Mouse (Mus musculus) gastrocnemius, postnatal 25 days (tissue): ENCODE results near the gene Emx1. TPM values are rescaled to one million over a fixed set of nuclear protein-coding genes. Genes with fewer than 3 reads are reported as not detected.

Experiments used
- DNase-seq: peaks from one replicate; pipeline ENCODE4 v3.0.0; 2022
- total RNA-seq, 2 experiments: library from RNA; stranded (reverse); gene quantifications; 1 replicate in 1 of 2; 2 replicates in 1 of 2; pipeline ENCODE4 v1.2.3; 2021

Gene Emx1
- total RNA-seq, 2 experiments from 2014 or later = not detected

DNA sequence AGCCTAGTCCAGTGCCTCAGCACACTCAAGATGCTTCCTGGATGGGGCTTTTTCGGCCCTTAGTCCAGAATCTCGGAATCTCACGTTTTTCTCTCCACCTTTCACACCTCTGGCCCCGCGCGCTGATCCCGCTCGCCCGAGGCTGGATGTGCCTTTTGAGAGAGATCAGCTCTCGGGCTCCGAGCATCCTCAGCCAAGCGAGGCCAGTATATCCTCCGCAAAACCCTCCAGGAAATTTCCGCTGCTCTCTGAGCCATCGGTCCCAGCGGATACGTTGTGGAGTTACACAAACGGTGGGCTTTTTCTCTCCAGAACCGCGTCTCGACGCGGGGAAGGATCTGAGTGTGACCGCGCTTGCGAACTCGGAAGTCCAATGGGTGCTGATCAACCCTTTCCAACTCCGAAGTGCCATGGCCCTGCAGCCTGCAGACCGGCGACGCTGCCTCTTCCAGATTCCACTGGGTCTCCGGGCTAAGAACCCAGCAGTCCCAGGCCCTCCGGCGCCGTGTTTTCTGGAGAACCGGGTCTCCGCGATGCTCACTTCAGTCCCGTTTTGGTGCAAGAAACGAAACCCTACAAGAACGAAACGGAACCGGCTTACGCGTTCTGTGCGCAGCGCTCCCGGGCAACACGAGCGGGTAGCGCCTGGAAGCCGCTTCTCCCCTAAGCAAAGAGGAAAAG lies 2.8 kb downstream of the Emx1 start:
- DNase-seq = no peak

DNA sequence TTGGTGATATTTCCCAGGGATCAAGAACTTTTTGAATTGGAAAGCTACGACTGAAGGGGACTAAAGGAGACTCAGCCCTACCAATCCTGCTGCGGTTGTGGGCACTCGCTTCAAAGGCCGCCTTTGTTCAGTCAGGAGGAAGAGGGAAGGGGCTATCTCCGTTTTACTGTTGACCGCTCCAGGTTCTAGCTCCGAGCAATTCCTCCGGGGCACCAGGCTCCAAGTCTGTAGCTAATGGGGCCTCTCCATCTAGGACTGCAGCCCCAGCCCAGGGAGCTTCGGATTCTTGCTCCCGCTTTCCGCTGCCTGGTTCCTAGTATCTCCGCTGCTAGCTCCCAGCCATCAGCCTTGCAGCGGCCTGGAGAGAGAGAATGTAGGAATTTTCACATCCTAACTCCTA lies 3.4 kb downstream of the Emx1 start:
- DNase-seq = no peak

DNA sequence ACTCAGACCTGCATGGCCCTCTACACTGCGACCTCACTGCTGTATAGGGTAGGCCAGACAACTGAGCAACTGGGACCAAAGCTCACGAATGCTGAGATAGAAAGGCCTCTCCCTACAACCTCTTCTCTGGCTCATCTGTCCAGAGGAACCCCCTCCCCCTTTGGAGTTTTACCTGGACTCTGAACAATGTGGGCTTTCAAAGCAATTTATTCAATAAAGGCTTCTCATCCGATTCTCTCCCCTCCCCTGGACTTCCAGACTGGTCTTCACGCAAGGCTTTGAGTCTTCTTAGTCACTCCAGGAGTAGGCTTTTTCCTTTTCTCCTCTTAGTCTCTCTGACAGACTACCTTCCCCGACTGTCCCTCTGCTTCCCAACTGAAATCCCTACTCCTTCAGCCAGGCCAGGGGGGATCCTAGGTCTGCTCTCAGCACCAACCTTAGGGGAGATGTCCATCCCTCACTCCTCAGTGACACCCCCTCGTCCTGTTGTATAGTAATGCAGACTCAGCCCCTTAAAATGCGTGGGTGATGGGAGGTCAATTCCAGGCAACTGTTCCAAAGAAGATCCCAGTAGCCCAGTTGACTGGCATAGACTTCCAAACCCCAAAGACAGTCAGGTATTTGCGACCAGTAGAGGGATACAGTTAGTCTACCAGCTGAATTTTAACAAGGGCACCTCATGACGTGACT lies 4.7 kb downstream of the Emx1 start:
- DNase-seq = no peak

DNA sequence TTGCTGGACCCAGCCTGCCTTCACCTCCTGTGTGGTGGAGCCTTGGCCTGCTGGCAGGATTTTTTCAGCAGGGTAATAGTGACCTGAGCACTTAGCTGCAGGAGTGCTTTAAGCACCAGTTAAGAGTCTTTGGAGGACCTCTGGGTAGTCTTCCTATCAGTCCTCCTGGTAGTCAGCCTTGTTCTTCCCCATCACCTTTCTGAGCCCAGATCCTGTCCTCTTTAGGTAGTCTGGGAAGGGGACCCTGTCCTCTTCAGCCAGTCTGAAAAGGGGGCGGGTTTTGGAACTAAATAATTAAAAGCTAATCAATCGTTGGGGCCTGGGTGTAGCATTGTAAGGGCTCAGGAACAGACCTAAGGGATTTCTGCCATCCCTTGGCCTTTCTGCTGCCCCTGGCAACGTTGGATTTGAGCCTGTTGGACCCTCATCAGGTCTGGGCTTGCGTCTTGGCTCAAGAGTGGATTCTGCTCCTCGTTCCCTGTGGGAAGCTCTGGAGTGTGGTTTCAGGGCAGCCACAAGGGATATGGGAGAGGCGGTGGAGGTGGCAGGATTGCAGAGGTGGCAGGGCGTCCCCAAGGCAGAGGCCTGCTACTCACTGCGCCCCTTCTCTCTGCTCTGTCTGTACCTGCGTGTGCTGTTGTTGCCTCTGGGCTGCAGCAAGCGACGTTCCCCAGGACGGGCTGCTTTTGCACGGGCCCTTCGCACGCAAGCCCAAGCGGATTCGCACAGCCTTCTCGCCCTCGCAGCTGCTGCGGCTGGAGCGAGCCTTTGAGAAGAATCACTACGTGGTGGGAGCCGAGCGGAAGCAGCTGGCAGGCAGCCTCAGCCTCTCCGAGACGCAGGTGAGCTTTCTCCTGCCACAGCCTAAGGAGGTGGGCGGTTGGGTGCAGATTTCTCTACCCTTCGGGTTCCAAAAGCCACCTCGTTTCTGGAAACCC lies 6.4 kb downstream of the Emx1 start:
- no peak for DNase-seq

DNA sequence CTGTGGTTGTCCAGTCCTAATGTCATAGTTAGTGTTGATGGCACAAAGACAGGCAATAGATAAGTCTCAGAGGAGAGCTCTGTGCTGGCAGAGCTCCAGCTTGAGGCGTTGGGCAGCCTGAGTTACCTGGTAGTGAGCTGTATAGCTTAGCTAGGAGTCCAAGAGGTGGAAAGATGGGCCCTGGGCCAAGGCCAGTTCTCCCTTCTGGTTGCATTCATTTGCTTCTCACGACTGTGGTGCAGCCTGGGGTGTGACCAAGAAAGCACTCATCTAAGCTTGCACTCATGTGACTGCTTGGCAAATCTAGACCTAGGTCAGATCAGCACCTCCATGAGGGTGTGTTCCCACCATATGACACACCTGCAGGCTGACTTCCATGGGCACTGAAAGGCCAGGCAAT lies 10.7 kb downstream of the Emx1 start:
- no peak for DNase-seq

DNA sequence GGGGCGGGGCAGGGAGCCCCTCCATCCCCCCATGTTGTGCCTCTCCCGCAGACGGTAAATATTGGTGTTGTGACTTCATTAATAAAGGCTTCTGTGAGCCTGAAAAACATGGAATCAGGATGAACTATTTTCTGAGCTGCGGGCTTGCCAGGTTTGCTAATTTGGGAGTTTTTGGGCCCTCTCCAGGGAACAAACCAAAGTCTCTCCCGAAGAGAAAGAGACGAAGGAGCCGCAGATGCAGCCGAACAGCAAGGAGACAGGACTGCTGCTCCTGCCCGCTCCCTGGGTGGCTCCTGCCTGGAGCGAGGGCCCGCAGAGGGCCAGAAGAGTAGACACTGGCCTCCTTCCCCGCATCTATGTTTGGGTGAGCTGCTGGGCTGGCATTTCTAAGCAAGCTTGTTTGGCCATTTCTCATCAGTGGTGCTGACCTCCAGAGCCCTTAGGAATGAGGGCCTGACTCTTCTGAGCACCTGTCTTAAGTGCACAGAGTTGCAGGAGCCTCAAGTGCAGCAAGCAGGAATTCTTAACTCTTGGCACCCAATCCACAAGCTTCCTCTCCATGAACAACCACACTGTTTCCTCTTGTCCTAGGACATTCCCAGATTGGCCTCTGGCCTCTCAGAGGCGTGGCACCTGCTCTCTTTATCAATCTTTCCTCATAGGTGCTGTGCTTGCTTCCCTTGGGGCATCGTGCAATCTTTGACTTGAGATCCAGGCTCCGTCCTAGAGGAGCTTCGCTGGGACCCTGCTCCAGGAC lies 19.1 kb downstream of the Emx1 start:
- DNase-seq = no peak

DNA sequence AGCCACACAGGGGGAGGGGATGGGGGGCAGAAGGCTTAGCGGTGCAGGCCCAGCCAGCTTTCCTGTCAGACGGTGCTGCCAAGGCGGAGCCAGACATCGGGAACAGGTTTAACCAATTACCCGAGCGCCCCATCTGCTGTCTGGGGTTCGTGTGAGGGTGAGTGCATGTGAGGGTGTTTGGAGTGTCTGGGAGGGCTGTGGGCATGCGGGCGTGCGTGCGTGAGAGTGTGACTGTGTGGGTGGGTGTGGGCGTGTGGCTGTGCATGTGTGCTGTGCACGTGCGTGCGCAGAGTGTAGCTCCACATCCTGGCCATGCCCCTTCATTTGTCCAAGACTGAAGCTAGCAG lies 19.7 kb downstream of the Emx1 start:
- DNase-seq = no peak

DNA sequence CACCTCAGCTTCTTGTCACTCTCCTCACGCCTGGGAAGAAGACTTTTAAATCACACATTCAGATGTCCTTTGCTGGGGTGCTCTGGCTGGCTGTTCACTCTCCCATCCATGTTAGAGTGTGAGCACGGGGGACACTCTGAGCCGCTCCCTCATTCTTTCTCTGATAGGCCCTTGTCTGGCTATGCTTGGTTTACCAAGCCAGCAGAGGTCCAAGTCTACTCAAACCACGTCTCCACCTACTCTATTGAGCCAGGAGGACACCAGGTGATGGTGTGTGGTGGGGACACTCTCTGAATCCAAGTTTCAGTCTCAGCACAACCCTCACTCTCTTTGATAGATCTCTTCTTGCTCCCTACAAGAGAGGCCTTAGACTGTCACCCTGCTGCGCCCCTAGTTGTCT lies 20.1 kb downstream of the Emx1 start:
- DNase-seq = no peak

DNA sequence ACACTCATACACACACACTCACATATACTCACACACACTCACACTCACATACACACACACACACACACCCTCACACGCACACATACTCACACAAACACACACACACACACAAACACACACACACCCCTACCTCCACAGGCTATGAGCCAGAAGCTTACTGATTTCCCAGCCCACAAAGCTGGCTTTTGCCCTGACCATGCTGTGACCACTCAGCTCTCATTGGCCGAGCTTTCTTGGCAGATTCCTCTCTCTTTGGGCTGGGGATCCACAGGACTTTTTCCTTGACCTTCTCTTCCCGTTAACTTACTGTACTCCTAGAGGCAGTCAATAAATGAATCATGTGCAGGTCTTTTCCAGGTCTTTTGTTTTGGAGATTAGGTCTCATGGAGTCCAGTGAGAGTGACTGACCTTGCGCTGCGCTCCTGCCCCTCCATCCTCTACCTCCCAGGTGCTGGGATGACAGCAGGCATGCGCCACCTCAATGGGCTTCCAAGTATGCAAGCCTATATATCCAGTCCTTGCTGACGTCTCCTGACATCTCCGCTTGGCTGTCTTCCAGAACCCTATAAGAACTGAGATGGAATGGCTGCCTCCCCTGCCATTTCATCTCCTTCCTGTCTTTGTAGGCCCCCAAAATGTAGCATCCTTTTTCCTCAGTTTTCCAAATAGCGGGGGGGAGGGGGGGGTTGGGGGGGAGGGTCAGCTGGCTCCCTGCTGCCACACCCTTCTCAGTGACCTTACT lies 22.2 kb downstream of the Emx1 start:
- DNase-seq = no peak

DNA sequence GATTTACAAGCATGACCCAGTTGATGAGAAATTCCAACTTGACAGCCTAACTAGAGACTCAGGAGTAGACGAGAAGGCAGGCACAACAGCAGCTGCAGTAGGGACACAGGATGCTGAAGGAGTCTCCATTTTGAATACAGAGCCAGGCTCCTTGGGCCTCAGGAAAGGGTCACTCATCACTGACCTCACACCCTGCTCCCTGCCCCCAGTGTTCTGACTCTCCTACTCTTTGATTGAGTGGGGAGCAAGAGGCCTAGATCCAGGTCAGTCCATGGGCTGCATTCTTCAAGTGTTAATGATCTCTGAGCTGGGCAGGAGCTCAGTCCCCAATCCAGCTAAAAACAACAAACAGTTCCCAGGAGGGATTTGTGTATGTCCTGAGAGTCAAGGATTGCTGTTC lies 23.4 kb downstream of the Emx1 start:
- no peak for DNase-seq

DNA sequence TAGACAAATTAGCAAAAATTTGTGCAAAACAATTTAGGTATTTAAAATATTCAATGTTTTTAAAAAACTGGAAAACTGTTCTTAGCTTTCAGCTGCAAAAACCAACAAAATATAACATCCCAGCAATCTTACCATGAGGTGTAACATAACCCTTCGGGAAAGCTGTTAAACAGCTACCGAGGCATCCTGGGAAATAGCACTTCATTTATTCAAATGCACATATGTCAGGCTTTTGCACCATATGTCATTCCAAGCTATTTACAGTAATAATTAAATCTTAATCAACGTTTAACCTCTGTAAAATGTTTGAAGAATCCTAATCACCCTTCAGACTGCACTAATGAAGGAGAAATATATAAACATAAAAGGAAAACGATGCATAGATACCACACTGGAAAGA lies 31.0 kb downstream of the Emx1 start:
- no peak for DNase-seq

DNA sequence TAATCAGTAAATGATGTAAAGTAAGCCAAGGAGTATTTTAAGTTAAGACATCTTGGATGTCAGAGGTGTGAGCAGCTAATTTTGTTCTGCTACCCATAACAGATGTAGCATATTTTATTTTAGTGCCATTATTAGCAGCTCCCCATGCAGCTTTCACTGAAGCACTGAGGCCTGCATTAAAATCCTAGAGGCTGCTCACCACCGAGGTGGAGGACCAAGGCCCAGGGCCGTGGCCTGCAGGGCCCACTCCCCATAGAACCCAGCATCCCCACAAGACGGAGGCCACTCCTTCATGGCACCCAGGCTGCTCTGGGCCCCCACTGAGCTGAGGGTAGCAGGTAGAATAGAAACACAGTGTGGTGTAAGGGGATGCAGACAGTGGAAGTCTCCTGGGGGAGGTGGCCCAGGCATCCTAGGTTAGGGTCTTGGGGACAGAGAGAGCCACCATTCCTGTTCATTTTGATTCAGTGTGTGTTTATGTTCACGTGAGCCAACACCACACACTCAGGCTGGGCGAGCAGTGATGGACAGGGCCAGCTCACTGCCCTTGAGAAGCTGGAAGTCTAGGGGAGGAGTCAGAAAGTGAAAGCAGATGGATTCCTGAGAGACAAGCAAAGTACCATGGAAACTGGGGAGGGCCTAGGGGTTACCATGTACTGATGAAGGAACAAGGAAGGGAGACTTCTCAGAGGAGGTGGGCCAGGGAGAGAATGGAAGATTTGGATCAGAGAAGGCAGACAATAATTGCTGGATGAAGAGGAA lies 31.6 kb downstream of the Emx1 start:
- DNase-seq = no peak

DNA sequence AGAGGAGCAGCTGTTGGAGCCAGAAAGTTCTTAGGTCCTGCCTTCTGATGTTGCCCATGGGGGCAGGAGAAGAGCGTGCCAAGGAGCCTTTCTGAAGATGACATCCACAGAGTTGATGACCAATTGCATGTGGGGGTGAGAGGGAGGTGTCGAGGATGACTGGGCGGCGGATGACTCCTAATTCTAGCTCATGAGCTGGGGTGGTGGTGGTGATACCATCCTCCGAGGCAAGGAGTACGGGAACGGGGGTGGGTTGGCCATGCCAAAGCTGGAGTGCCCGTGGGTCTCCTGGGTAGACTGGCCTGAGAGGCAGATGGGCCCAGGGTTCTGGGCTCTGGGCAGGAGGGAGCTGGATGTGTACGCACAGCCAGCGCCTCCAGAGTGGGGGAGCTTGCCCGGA lies 32.5 kb downstream of the Emx1 start:
- no peak for DNase-seq

DNA sequence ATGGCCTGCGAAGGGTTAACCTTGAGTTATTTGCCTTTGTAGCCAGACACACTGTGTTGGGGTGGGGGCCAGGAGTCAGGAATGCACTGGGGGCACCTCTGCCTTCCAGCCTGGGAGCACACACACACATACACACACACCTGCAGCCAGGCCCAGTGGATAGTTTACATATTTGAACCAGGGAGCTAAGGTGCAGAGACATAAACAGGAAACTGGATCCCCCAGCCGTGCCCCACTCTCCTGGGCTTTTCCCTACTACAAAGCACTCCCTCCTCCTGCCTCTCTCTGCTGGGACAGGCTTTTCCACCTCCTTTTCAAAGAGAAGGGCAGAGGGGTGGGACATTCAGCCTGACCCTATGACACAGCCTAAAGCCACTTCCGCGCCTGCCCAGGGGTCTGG lies 33.7 kb downstream of the Emx1 start:
- DNase-seq = no peak

DNA sequence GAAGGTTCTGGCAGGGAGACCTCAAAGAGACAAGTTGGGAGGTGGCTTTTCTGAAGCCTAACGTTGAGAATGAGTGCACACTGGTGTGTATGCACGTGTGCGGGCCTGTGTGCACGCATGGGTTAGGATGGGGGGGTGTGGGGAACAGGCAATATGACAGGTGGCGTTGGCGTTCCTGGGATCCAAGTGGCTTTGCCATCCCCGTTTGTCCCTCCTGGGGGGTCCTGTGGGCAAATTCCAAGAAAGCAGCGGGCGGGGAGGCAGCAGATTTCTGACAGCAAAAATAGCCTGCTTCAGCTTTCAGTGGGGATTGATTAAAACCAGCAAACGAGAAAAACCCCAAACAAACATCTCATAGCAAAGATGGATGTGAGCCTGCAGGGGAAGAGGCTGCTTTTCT lies 35.3 kb downstream of the Emx1 start:
- DNase-seq = no peak

DNA sequence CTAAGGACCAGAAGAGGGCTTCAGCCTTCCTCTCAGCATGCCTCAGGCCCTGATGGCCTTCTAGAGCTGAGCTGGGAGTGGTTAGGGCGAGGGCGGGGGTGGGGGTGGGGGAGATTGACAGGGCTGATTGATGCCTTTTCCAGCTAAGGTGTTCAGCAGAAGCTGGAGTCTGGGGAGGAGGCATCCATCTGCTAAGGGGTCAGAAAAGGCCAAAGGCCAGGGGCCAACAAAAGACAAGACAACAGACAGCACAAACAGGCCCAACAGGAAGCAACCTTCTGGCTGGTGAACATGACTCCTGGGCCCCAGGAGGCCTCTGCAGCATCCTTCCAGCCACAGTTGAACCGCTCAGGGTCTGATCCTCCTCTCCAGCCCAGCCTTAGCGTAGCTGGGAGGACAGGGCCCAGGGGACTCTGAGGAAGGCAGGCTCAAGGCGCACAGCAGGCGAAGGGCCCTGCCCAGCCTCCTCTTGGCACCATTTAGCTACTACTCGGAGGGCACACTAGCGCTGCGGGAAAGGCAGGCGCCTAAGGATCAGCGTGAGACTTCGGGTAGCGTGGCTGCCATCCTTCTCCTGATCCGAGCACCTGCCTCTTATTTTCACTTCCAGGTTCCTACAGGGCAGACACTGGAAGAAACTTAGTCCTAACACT lies 36.4 kb downstream of the Emx1 start:
- no peak for DNase-seq

DNA sequence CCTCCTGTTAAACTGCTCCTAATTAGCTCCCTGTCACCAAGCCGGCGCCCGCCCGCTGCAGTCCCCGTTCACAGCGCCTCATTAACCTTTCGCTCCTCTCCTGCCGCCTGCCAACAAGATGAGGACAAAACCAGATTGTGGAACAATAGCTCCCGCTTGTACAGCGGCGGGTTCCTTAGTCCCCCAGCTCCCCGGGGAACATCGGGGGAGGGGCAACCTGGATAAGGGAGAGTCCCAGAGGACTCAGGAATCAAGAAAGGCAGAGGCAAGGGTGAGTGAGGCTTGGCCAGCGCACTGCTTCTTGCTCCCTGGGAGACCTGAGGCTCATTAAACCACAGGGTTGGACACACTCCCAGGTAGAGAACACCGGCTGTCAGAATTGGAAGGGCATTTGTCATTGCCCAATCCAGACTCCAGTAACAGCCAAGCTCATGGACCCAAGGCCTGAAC lies 37.2 kb downstream of the Emx1 start:
- DNase-seq = no peak

DNA sequence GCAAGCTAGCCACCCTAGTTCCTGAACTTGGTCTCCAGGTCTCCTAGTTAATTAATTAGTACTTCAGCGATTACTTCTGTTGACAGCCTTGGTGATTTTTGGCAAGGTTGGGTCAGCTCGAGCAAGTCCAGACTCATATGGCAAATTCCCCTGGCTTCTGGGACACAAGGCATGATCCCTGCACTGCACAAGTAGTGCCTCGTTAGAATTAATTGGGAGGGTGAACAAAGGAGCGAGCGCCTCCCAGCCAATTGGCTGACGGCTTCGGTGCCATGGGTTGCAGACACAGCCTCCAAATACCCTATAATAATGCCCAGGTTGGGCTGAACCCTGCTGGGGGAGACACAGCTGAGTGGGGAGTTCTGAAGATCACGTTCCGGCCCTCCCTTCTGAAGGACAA lies 39.3 kb downstream of the Emx1 start:
- DNase-seq = no peak

DNA sequence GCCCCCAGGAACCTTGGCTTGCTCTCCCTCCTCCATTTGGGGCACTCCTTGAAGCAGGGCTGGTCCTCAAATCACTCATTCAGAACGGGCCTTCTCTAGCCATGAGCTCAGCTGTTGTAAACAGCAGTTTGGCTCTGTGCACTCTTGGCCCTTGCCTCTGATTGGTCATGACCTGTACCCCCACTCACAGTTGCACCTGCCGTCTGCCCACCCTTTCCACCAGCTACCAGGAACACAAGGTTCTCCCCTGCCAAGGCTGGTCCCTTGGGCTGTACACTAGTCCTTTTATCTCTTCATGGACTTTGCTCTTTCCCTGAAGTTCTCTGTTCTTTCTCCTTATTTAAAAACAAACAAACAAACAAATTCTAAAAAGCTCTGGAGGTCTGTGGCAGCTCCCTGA lies 40.3 kb downstream of the Emx1 start:
- no peak for DNase-seq

DNA sequence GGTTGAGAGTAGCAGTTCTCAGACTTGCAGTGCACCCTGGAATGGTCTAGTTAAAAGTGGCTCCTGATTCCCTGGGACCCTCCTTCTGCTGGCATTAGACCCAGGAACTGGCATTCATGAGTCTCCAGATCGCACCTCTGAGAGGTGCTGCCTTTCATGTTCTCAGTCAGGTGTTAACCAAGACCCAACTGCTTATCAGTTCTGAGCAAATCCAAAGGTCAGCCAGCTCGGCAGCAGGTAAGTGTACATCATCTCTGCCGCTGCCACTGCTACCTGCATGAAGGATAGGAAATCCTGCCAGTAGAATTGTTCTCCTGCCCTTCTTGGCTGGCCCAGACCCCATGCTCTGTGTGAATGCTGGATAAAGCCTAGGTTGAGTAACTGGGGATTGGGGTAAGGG lies 43.5 kb downstream of the Emx1 start:
- no peak for DNase-seq
